Mouse (Mus musculus): ENCODE measurements around the gene Slc31a2.

The Slc31a2 gene

GRCm38 (mm10) chr4:62322684-62323083 lies 60.3 kb downstream of the Slc31a2 start:
- peak; percentile 49 for DNase-seq

- DNase-seq: no peak
Measured at GRCm38 (mm10) chr4:62326111-62326510, 63.7 kb downstream of the Slc31a2 start.

GRCm38 (mm10) chr4:62328941-62329660 lies 66.7 kb downstream of the Slc31a2 start:
- peak; percentile 28 for DNase-seq

GRCm38 (mm10) chr4:62331977-62332376 lies 69.6 kb downstream of the Slc31a2 start:
- DNase-seq: no peak

DNA sequence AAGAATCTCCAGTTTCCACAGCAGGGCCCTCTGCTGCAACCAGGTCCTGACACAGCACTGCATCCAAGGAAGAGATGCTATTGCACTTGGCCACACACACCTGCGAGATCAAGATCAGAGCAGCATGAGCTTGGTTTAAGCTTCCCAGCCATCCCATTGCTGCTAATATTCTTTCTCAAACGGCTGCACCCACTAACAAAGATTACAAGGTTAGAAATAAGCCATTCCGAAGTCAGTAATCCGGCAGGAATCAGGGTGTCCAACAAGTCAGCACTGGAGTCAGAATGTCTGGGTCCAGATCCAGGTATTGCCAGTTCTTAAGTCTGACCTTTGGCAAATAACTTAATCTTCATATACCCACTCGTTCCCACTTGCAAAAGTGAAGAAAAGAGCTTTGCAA lies 76.2 kb downstream of the Slc31a2 start:
- DNase-seq: no peak

DNA sequence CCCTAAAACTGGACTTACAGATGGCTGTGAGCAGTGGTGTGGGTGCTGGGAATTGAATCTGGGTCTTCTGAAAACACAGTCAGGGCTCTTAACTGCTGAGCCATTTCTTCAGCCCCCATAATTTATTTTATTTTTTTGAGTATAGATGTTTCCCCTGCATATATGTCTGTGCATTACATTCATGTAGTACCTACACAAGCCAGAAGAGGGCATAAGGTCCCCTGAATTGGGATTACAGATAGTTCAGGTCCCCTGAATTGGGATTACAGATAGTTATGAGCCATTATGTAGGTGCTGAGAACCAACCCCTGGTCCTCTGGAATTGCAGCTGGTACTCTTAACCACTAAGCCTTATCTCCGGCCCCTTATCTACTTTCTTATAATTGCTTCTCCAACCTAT lies 81.6 kb downstream of the Slc31a2 start:
- peak; percentile 81 for DNase-seq

GRCm38 (mm10) chr4:62345827-62346226 lies 83.5 kb downstream of the Slc31a2 start:
- DNase-seq: no peak

DNA sequence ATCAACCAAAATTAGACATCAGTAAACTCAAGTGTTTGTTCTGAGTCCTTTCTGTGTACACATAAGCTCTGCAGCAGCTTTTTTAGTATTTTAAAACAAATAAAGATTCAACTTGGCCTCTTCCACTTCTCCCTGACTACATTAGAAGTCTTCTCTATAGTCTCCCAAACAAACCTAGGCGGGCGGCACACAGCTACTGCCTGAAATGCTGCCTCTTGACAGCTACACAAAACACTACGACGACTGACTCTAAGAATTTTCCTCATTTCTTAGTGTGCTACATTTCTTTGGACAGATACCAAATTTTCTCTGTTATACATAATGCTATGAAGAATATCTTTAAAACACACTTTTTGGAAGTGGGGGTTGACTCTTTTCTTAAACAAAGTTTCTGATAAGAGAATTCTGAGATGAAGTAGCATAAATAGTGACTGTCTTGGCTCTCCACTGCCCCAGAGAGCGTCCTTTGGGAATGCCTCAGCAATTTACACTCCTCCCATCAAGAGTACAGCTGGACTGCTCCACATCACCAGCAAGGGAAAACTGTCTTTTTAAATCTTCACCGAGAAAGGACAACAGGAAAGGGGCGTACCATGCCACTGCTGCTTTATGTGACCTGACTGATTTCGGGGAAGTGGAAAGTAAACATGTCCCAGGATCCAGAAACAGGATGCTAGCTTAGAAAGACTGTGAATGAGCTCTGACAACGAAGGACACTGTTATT lies 85.4 kb downstream of the Slc31a2 start:
- DNase-seq: peak; percentile 64

Measured in lung, postnatal 36 days (tissue).